Mouse (Mus musculus): ENCODE data around the gene Nipal1. TPM values are rescaled to one million over a fixed set of nuclear protein-coding genes. Genes with fewer than 3 reads are reported as not detected.
A peak's percentile ranks its signal among the peaks of the same experiment; 100 is the strongest.

The Nipal1 gene
- total RNA-seq, 2 experiments from 2014 or later, result 0.64 to 3.7 TPM

DNA sequence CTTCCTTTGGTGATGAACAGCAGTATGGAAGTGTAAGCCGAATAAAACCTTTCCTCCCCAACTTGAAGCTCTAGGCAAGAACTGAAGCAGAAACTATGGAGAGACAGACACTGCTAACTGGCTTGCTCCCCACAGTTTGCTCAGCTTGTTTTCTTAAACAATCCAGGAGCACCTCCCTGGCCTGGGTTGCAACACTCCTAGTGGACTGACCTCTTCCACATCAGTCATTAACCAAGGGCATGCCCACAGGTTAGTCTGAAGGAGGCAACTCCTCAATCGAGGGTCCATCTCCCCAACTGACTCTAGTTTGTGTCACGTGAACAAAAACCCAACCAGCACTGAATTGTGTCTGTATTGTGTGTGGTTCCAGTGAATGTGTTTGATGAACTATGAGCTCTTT lies 17.3 kb downstream of the Nipal1 start:
- no peak for DNase-seq (ENCODE audit: low spot score in 2 of 2)

DNA sequence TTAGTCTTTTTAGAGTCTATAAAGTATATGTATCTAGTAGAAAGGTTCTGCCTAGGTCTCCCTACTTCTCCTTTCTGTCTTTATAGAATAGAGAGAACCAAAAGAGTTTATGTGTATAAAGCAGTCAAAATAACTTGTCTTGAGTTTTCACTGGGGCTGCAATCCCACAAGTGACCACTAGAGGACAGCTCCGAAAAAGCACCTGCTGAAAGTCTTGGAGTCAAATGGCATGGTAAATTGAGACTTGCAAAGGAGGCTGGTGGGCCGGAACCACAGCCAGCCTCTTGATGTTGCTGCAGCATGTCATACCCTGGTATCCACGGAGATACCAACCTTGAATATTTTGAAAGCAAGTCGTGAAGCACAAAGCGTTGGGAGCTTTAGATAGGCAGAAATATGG lies 17.7 kb downstream of the Nipal1 start:
- peak; percentile 48 to 53 for DNase-seq (ENCODE audit: low spot score in 2 of 2)

DNA sequence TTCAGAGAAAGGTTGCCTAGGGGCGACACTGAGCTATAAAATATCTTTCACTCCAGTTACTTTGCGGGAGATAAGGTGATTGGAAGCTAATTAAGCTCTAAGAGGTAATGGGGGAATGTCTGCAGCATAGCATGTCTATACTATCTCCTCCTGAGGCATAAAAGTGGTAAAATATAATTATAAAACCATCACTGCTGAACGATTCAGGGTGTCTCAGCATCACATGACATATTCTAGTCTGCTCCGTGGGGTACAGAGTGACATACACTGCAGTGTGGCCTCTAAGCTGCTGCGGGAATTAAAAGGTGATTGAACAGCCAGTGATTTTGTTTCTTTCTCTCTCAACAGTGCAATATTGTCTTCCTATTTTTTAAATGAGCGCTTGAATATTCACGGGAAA lies 18.8 kb downstream of the Nipal1 start:
- DNase-seq (ENCODE audit: low spot score in 2 of 2), result no peak

DNA sequence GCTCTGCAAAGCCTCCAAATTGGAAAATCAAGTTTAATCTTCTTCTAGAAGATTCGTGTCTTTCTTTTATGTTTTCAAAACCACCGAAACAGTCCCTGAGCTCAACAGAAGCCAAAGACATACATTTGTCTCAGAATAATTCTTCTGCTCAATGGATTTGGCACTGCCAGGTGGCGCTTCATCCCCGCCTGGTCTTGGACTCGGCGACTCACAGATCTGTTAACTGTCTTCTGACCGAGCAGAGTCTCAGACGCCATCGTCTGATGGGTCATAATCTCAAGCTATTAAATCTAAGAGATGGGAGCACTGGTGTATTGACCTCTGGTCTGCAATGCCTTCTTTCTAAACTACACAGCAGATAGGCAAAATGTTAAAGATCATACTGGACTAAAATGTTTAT lies 20.8 kb downstream of the Nipal1 start:
- DNase-seq (ENCODE audit: low spot score in 2 of 2), result no peak

DNA sequence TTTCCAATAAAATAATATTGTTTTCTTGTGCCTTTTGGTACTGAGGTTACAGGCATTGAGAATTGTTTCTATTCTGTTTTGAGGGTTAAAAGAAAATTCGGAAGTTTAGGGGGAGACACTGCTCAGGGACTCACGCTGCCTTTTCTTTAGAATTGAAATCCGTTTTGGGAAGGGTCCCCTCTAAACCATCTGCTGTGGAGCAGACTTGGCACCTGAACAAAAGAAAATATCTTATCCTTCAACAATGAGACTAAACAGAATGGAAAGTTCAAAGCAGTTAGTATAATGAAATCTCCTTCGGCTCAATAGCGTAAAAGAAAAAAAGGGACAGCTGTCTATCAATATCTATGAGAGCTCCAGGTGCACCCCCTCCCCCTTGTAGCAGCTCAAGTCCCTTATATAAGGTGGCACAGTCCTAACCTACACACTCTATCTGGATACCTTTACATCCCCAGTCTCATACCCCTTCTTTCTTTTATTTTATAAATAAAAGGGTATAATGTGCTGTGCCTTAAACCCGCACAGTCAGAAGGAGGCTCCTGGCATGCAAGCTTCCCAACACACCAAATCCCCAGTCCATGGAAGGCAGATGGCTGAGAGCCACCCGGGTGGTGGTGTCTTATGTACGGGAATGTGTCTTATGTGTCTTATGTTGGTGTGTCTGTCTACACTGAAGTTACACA lies 23.6 kb downstream of the Nipal1 start:
- DNase-seq (ENCODE audit: low spot score in 2 of 2), result no peak

DNA sequence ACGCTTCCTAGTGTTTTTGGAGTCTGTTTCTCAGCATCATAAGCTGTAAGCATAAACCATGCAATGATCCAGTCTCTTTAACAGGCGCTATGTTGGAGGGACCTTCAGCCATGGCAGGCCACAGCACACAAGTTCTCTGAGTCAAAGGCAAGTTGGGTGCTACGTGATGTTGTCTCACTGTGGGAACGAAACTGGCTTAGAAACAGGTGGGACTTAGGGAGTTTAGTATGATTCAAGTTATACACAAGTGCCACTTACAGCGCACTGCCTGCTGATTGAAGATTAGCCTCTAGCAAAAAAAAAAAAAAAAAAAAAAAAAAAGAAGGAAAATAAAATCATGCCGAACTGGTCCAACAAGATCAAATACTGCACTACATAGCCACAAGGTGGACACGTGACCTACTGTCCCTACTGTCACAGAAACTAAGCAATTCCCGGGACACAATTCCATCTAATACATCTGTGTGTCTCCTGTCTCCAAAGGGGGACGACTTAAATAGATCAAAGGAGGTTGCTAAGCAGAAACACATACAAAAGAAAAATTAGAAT lies 27.5 kb downstream of the Nipal1 start:
- no peak for DNase-seq (ENCODE audit: low spot score in 2 of 2)

DNA sequence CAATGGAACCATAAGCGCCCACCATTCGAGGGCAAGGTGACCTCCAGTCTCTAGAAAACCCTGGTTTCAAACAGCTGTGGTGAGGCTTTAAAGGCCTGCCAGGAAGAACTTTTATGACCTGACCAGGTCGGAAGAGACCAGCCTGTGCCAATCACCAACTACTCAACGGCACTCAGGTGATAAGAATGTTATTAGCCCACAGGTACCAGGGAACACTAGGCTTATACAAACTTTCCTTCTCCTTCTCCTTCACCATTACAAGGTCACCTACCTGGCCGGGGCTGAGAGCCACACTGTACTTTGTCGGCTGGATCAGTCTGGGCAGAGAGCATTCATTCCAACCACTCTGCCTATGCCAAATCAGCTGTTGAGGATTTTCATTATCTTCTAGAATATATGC lies 33.9 kb downstream of the Nipal1 start:
- no peak for DNase-seq (ENCODE audit: low spot score in 2 of 2)

DNA sequence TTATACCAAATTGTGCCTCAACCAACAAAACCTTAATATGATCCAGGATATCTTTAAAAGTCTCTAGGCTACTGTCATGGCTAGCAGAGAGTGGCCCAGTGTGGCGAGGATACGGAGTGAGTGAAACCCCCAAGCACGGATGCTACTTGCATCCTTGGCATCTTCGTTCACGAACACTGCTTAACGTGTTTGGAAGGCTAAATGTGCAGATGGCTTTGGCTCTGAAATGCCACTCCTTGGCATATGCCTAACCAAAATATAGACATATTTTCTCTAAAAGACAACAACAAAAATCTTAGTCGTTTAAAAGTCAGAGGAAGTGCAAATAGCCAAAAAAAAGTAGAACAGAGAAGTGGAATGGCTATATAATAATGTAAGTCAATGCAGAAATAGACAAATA lies 42.0 kb downstream of the Nipal1 start:
- DNase-seq (ENCODE audit: low spot score in 2 of 2), result no peak

DNA sequence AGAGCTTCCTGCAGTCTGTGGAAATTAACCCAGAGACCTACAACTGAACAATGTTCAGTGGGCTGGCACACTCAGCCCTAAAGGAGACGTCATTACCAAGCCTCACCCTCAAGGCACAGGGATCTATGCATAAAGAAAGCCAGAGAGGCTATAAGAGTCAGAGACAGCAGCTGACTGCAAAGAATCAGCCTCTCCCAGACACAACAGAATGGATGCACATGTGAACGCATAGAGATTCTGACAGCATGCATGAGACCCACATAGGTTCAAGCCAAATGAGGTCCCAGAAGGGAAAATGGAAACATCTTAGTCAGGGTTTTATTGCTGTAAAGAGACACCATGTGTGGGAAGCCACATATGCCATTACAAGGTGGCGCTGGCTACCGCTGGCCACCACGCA lies 42.9 kb downstream of the Nipal1 start:
- no peak for DNase-seq (ENCODE audit: low spot score in 2 of 2)

DNA sequence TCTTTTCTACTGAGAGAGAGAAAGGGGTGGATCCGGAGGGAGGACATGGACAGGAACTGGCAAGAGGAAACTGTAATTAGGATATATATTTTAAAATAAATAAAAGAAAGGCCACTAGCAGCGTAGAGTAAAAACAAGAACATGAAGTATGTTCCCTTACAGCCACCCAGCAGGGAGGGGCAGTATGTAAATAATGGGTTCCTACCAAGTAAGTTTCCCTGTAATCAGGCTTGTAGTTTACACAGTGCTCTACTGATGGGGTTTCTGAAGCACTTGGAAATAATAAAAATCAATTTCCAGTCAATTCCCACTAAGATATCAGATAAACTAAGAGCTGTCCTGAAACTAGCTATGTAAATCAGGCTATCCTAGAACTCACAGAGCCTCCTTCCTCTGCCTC lies 47.1 kb downstream of the Nipal1 start:
- DNase-seq (ENCODE audit: low spot score in 2 of 2), result no peak

DNA sequence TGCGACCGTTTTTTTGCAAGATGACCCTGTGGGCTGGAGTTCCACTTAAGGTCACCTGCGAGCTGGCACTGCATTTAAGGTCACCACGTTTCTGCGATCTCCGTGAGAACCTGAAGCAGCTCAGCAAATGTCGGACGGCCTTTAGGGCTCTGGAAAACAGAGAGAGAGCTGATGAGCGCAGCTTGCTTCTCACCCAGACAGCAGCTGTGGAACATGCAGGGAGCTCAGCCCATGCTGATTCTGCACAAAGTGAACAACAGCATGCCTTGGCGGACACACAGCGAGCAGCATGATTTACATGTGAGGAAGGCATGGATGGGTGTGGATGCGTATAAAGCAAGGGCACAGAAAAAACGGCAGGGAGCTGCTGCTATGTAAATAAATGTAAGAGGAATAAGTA lies 48.9 kb downstream of the Nipal1 start:
- no peak for DNase-seq (ENCODE audit: low spot score in 2 of 2)

DNA sequence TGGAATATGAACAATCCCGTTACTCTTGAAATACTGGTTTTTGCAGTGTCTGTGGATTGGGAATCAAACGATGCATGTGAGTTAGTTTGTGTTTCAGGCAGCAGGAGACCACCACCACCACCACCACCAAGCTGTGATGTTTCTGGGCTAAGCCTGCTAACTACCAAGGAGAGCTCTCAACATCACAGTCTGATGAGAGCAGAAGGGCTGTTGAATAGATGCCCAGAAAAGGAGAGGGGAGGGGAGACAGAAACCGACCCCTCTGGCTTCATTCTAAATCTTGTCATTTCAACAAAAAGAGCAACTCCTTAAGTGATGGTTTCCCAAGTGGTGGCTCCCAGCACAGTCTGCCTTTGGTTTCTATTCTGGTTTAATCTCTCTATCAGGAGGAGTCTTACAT lies 50.7 kb downstream of the Nipal1 start:
- DNase-seq (ENCODE audit: low spot score in 2 of 2), result no peak

DNA sequence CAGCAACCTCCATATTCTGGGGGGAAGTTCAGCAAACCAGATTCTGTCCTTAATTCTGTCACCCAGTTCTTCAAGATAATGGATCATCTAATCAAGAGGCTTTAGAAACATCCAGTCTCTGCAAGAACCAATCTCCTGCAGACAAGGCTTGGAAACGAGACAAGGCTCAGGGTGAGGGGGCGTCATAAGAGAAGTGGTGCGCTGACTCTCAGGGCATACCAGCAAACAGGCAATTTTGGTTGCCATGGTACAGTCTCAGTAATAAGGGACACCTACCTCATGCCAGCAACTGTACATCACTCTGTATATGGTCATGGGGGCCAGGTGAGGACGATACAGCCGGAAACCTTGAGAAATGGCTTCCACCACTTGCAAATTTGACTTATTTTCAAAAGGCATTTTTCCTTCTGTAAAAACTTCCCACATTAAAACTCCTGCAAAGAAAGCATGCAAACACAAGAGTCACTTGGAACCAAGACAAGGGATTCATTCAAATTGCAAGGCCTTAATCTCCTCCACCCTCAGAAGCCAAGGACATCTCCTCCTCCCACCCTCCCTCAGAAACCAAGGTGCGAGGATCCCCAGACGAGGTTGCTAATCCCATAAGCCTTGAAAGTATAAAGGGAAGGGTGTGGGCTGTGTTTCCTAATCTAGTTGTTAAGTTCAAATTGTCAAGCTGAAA lies 51.4 kb downstream of the Nipal1 start:
- DNase-seq (ENCODE audit: low spot score in 2 of 2), result no peak

DNA sequence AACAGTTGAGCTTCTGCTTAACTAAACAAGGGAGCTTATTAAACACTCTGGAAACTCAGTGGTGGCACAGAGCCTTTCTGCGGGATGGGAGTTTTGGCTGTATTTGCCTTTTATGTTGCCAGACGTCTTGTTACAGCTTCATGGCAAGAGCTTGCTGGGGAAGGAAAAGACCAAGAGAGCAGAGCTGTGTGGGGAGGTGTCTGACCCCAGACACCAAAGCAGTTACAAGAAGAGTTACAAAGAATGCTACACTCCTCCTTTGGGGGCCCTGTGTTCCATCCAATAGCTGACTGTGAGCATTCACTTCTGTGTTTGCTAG lies 51.9 kb downstream of the Nipal1 start:
- DNase-seq (ENCODE audit: low spot score in 2 of 2), result no peak

DNA sequence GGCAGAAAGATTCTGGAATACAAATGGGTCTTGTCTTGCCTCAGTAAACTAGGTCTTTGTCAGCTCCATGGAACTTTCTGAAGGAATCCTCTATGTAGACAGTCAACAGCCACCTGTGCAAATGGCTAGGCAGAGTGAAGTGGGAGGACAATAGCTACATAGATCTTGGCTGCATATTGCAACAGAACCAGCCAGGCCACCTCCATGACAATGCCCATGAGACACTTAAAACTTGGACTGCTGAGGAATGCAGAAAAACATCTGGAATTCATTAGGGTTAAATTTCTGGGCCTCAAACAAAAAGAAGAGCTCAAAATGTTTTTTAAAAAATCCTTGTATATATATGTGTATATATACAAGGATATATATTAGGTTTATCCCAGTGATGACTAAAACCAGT lies 54.6 kb downstream of the Nipal1 start:
- no peak for DNase-seq (ENCODE audit: low spot score in 2 of 2)

DNA sequence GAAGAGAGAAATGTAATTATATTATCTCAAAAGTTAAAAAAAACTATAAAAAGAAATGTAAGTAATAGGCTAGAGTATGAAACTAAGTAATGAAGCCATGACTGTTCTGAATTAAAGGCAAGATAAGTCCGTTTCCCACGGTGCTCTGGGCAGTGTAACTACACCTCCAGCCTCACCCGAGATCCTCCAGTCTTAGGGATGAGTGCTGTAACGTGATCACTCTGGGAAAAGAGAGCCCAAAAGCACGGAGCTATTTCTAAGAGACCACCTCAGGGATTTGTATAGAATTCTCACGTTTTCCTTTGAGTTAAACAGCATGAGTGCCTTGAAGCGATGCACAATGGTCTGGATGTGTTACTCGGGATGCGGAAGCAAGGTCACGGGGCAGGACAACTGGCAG lies 58.5 kb downstream of the Nipal1 start:
- DNase-seq (ENCODE audit: low spot score in 2 of 2), result no peak

DNA sequence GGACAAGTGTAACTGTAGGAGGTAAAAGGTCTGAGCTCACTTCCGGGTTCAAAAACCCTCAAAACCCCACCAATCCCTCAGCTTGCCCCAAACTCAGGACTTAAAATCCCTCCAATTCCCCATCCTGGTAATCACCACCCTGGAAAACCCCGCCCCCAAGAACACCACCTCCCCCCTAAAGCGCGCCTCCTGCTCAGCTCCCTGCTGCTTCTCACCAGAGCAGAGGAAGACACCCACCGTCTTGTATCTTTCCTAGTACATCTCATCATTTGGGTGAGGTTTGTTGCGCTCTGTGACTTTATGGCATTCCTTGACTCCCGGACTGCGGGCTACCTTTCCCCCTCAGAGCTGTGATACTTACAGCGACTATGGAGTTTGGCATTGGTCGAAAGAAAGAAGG lies 59.1 kb downstream of the Nipal1 start:
- DNase-seq (ENCODE audit: low spot score in 2 of 2), result no peak

DNA sequence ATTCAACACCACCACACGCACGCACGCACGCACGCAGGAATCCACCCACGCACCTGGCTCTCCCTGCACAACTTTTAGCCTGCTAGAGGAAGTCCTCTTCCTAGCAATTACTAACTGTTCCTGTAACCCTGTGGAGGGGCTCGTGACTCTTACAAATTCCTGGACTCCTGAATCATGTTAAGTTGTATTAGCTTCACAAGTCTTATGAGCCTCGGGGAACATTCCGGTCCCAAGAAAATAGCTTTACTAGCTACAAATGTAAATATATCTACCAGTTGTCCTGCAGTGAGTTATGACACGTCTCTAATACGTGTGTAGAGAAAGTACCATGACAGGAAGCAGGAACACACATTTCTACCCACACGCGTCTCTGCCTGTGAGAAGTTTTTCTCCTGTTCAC lies 61.9 kb downstream of the Nipal1 start:
- no peak for DNase-seq (ENCODE audit: low spot score in 2 of 2)

DNA sequence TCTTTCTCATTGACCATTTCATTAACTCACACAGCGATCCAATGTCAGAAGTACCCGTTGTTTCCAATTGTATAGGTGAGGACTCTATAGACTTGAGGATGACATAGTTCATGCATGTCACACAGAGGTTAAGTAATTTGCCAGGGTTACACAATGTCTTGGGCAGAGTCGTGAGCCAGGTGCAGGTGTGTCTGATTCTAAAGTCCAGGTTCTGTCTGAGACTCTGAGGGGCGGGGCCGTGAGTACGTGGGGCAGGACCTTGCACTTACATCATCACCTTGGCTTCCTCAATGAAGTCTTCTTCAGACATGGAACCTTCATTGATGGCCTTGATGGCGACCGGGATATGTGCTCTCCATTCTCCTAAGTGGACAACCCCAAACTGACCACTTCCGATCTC lies 62.4 kb downstream of the Nipal1 start:
- no peak for DNase-seq (ENCODE audit: low spot score in 2 of 2)

DNA sequence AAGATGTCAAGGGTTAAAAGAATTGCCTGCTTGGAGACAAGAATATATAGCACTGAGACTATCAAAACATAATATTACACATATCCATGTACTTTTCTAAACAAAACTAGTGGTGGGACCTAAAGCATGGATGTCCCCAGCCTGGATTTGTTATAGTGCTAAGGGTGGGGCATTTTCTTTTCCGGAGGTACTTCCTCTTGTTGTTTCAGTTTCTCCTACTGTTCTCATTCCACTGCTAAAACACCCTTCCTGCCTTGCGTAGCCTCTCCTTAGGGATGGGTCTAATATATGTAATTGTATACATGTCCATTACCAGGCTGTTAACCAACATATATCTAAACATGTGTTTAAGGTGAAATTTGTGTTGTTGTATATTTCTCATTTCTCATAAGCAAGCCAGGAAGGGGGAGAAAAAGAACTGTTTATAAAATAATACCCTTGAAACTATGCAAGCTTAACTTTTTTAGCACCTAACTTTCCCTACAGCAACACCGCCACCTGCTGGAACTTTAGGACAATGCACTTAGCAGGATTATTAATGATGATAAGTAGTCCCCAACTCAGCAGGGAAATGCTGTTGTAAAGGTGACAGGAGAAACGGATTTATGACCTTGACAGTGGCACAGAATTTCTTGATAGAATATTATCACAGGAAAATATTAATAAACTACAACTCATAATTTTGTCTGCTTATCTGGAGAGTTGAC lies 63.1 kb downstream of the Nipal1 start:
- peak; percentile 45 to 58 for DNase-seq (ENCODE audit: low spot score in 2 of 2)

DNA sequence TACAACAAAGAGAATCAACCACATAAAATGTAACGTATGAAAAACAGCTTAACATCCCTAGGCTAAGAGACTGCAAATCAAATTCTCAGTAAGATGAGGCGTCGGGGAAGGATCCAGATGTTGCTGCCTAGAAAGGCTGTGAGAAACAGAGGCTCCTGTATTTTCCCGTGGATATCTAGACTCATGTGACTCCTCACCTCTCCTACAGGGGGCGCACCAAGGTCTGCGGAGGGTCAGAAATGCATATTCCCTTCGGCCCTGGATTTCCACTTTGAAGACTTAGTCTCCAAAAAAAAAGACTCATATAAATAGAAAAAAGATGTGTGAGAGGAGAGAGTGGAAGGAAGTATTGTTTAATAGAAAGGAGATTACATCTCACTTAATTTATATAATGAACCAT lies 73.0 kb downstream of the Nipal1 start:
- DNase-seq (ENCODE audit: low spot score in 2 of 2), result no peak

All from adrenal gland, adult 18-20 months (tissue).